Mouse (Mus musculus) stomach, embryonic 15.5 days (tissue): ENCODE results near the gene Serpina3m. TPM values are rescaled to one million over a fixed set of nuclear protein-coding genes. Genes with fewer than 3 reads are reported as not detected.
"Not testable (repeated sequence)": the region's sequence is repeated elsewhere in the genome, so short reads cannot be mapped to it uniquely, and the experiment has no call there.

Experiments
- ATAC-seq: fragments of 200-750 bp; cut with Nextera tagmentation; 2 replicates; pipeline ENCODE4 v1.8.0; 2017; ENCODE audit warnings: low read depth, moderate number of reproducible peaks, moderate TSS enrichment; ENCODE audit not compliant: insufficient read depth, low FRiP score
- H3K27ac ChIP-seq: fragments of 300-500 bp; sonication (generic); 2 replicates; pipeline ENCODE4 v1.5.1; 2015; ENCODE audit warnings: mild to moderate bottlenecking, inconsistent platforms
- H3K27me3 ChIP-seq: fragments of 300-500 bp; sonication (generic); replicated peaks from 2 replicates; pipeline ENCODE4 v1.6.1; 2015; ENCODE audit warnings: inconsistent platforms
- H3K36me3 ChIP-seq: fragments of 300-500 bp; sonication (generic); 2 replicates; pipeline ENCODE4 v1.6.1; 2015; ENCODE audit warnings: inconsistent platforms
- H3K4me1 ChIP-seq: fragments of 300-500 bp; sonication (generic); 2 replicates; pipeline ENCODE4 v1.6.1; 2015; ENCODE audit warnings: inconsistent platforms
- H3K4me2 ChIP-seq: fragments of 300-500 bp; sonication (generic); 2 replicates; pipeline ENCODE4 v1.6.1; 2015; ENCODE audit warnings: mild to moderate bottlenecking, inconsistent platforms
- H3K4me3 ChIP-seq: fragments of 300-500 bp; sonication (generic); replicated peaks from 2 replicates; pipeline ENCODE4 v1.5.1; 2015; ENCODE audit warnings: inconsistent platforms
- H3K9ac ChIP-seq: fragments of 300-500 bp; sonication (generic); 2 replicates; pipeline ENCODE4 v1.6.1; 2015; ENCODE audit warnings: inconsistent platforms
- H3K9me3 ChIP-seq: fragments of 300-500 bp; sonication (generic); 2 replicates; pipeline ENCODE4 v1.6.1; 2016; ENCODE audit warnings: inconsistent platforms
- WGBS: fragments of 180-500 bp; shearing (Covaris S2); methylation state at CpG from one replicate; pipeline ENCODE4 v1.1.7; 2015; 5-methylcytosine and 5-hydroxymethylcytosine counted together
- polyA plus RNA-seq: library from polyadenylated mRNA; unstranded; fragments of >200 nt; fragmentation: Nextera tagmentation; extraction: Ambion mirVana; gene quantifications from 2 replicates; pipeline ENCODE4 v1.2.1, GENCODE M21; 2015

Serpina3m gene
- polyA plus RNA-seq, result not detected in 2 replicates

DNA sequence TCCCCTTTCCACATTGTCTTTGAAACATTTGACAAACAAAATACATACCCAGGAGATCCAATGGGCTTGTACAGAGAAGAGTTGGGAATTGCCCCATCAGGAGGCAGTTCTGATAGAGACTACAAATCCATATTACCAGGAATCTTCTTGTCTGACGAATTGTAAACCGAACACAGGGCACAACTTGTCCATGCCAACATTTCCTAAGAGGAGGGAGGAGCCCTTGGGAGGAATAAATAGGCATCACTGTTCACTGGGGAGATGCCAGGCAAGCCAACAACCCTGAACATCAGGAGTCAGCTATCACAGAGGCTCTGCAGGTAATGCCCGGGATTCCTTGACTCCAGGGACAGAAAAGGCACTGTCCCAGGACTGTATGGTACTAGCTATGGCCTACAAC is at the start of gene Serpina3m, which contains the start of gene Serpina3k:
Gene Serpina3m (plus strand): TSS at position 261 of the 400 bp plus-strand sequence.
Gene Serpina3k (plus strand): TSS at position 261 of the 400 bp plus-strand sequence.
- not testable (repeated sequence) for H3K4me1 ChIP-seq, H3K9ac ChIP-seq, ATAC-seq, H3K4me3 ChIP-seq, H3K36me3 ChIP-seq, H3K9me3 ChIP-seq, H3K4me2 ChIP-seq, H3K27ac ChIP-seq, H3K27me3 ChIP-seq
- 78% methylated on average over 3 of the region's 3 CpGs for WGBS

DNA sequence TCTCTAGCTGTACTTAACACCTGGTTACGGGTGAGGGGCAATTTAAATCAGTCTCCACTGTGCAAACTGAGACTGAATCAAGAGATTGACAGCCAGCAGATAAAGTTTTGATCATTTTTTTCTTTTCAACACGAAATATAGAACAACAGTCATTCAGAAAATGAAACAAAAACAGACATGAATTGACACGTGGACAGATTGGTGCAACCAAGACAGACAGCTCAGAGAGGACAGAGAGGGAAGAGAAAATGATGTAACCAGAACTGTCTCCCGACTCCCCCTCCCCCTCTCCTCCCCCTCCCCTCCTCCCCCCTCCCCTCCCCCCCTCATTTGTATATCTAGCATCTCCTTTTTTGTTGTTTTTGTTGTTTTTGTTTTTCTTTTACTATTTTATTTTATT is 48.4 kb upstream of the Serpina3m start:
- no peak overlapping the region for H3K4me3 ChIP-seq
- 29% methylated on average over 4 of the region's 4 CpGs for WGBS
- H3K4me1 ChIP-seq, result no peaks in the 10 kb centered on the region
- no peaks in the 10 kb centered on the region for H3K27me3 ChIP-seq
- ATAC-seq, result no peak
- H3K9me3 ChIP-seq, result no peaks in the 10 kb centered on the region
- no peak overlapping the region for H3K27ac ChIP-seq
- no peak overlapping the region for H3K9ac ChIP-seq
- H3K4me2 ChIP-seq, result no peak overlapping the region
- H3K36me3 ChIP-seq, result no peaks in the 10 kb centered on the region

DNA sequence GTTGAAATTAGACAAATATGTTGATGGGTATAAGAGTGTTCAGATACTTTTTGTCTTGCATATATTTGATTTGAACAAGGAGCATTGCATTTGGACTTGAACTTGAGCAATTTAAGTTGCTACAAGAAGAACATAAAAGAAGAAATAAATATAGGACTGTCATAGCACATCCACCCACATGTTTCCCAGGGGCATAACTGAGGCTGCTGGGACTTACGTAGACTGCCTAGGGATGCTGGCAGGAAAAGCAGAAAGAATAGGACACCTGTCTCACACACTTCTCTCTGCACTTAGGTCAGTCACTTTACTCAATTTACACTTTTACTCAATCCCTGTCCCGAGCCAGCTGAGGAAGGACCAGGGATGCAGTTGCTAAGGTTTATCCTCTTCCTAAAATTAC is 44.3 kb upstream of the Serpina3m start:
- no peak overlapping the region for H3K9ac ChIP-seq
- WGBS, result 81% methylated on average over 2 of the region's 2 CpGs
- H3K9me3 ChIP-seq, result no peaks in the 10 kb centered on the region
- no peak overlapping the region for H3K27ac ChIP-seq
- H3K4me3 ChIP-seq, result no peak overlapping the region
- H3K36me3 ChIP-seq, result no peaks in the 10 kb centered on the region
- no peak for ATAC-seq
- no peaks in the 10 kb centered on the region for H3K27me3 ChIP-seq
- no peak overlapping the region for H3K4me2 ChIP-seq
- H3K4me1 ChIP-seq, result no peaks in the 10 kb centered on the region

DNA sequence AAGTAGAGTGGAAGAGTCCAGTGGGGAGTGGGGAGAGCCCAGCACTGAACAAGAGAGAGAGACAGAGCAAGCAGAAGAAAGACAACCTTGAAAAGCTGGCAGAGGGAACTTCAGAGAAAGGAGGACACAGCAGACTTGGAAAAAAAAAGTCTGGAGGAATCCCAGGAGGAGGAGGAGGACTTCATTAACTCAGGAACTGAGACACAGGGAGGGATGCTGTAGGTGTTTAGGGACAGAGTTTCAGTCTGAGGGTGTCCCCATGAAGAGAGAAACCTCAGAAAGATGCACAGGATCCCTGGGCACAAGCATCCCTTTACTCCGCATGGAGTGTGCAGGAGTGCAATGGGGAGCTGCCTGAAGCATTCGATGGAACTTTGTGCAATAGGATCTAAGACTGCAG is 40.2 kb upstream of the Serpina3m start:
- 92% methylated on average over 2 of the region's 2 CpGs for WGBS

DNA sequence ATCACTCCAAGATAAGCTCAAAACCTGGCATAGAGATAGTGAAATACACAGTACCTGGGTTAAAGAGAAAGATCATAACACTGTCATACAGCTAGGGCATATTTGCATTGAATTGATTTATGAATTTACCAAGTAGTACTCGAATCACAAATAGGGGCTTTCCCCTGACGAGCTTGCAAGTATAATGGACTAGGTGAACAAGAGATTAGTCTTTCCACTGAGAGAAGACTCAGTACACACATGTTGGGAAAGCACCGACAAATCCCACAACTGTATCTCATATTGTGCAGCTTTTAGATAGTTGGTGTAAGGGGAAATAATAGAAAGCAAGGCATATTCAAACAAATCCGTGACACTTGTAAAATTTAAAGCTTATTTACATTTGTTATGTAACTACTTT is 32.3 kb upstream of the Serpina3m start:
- Histone ChIP-seq H3K9me3 (no peaks in the 10 kb centered on the region), H3K4me3 (no peak overlapping the region), H3K27me3 (no peaks in the 10 kb centered on the region), H3K27ac (no peak overlapping the region), H3K9ac (no peak overlapping the region), H3K4me2 (no peak overlapping the region), H3K4me1 (no peaks in the 10 kb centered on the region), H3K36me3 (no peaks in the 10 kb centered on the region)
- no peak for ATAC-seq
- WGBS, result 62% methylated on average over 4 of the region's 4 CpGs

More for the DNA sequence above, 40.2 kb upstream of the Serpina3m start:
- H3K27ac ChIP-seq, result no peak overlapping the region
- no peak for ATAC-seq
- H3K27me3 ChIP-seq, result no peaks in the 10 kb centered on the region
- H3K9ac ChIP-seq, result no peak overlapping the region
- no peaks in the 10 kb centered on the region for H3K36me3 ChIP-seq
- H3K4me1 ChIP-seq, result no peaks in the 10 kb centered on the region
- no peak overlapping the region for H3K4me2 ChIP-seq
- H3K9me3 ChIP-seq, result no peaks in the 10 kb centered on the region
- no peak overlapping the region for H3K4me3 ChIP-seq

DNA sequence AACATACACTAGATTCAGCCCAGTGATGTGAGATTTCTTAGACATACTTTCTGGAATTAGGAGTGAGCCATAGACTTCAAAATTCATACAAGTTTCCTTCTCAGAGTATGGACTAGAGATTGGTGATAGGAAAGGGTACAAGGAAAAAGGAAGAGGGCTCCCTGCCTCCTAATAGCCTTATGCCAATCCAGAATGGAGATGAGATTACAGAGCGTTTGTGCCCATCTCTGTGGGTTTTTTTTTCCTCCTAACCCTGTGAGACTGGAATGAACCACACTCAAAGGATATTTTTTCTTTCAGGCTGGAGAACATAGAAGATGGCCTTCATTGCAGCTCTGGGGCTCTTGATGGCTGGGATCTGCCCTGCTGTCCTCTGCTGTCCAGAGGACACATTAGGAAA is 24.0 kb upstream of the Serpina3m start, which contains the start of gene Serpina3j:
Gene Serpina3j (plus strand): TSS at position 301 of the 400 bp plus-strand sequence.
- H3K9me3 ChIP-seq, result no peaks in the 10 kb centered on the region
- WGBS, result 69% methylated on average over 1 of the region's 1 CpGs
- no peak for ATAC-seq
- no peaks in the 10 kb centered on the region for H3K27me3 ChIP-seq
- H3K4me1 ChIP-seq, result no peaks in the 10 kb centered on the region
- H3K4me3 ChIP-seq, result no peak within 1 kb of the TSS
- no peak within 1 kb of the TSS for H3K4me2 ChIP-seq
- H3K9ac ChIP-seq, result no peak within 1 kb of the TSS
- H3K27ac ChIP-seq, result no peak within 1 kb of the TSS
- no peaks in the 10 kb centered on the region for H3K36me3 ChIP-seq

DNA sequence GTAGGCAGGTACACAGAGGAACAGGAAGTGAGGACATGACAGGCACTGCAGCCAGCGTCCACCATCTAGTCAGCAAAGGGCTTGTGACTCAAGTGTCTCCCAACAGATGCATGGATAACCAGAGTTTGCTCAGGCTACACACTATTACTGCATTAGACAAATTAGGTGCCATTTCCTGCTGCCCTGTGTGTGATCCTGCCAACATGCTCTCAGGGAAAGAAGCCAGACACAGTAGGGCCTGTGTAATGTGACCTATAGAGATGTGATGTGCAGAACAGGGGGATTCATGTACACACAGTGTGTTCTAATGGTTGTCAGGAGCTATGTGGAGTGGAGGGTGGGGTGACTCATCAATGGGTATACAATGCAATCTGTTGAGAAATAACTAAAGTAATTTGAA is 15.8 kb upstream of the Serpina3m start:
- no peaks in the 10 kb centered on the region for H3K27me3 ChIP-seq
- ATAC-seq, result no peak
- H3K4me1 ChIP-seq, result no peaks in the 10 kb centered on the region
- H3K4me2 ChIP-seq, result no peak overlapping the region
- no peak overlapping the region for H3K9ac ChIP-seq
- WGBS, result 63% methylated on average over 1 of the region's 1 CpGs
- no peak overlapping the region for H3K27ac ChIP-seq
- no peaks in the 10 kb centered on the region for H3K36me3 ChIP-seq
- H3K9me3 ChIP-seq, result no peaks in the 10 kb centered on the region
- H3K4me3 ChIP-seq, result no peak overlapping the region

DNA sequence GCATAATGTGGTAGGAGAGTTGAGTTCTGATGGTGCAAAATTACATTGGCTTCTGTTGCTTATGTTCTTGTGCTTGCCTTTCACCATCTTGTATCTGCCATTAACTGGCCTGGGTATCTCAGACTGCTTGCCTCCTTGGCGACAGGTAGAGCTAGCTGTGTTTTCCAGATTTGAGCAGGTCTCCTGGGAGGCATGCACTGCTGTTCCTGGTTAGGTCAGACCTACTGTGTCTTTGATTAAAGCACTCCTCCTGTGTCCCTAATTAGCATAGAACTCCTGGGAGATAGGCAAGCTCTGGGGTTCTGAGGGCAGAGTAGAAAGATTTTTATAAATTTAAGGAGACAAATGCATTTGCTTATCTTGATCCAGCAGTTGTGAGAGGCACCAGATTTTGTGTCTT is 6.6 kb upstream of the Serpina3m start:
- no peaks in the 10 kb centered on the region for H3K27me3 ChIP-seq
- no peak overlapping the region for H3K4me3 ChIP-seq
- H3K27ac ChIP-seq, result no peak overlapping the region
- no peak overlapping the region for H3K9ac ChIP-seq
- no peaks in the 10 kb centered on the region for H3K36me3 ChIP-seq
- WGBS, result 55% methylated on average over 1 of the region's 1 CpGs
- H3K9me3 ChIP-seq, result no peaks in the 10 kb centered on the region
- H3K4me1 ChIP-seq, result no peaks in the 10 kb centered on the region
- no peak for ATAC-seq
- H3K4me2 ChIP-seq, result no peak overlapping the region

DNA sequence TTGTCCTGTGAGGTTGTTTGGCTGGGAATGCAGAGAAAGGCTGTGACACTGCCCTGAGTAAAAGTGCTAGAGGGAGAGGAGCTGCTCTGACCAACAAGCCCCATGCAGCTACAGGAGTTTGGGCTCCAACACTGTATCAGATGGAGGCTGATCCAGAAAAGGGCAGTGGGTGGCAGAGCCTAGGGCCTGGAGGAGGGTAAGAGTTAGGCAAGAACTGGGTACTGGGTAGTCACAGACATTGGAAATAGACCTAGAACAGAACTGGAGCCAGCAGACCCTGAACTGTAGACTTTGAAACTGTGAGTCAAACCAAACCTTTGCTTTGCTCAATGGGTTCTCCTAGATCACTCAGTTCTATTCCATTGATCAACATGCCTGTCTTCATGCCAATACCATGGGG is 1.4 kb upstream of the Serpina3m start:
- not testable (repeated sequence) for H3K27ac ChIP-seq, ATAC-seq, H3K9ac ChIP-seq, H3K4me2 ChIP-seq, H3K27me3 ChIP-seq, H3K4me1 ChIP-seq, H3K9me3 ChIP-seq, H3K36me3 ChIP-seq, H3K4me3 ChIP-seq

DNA sequence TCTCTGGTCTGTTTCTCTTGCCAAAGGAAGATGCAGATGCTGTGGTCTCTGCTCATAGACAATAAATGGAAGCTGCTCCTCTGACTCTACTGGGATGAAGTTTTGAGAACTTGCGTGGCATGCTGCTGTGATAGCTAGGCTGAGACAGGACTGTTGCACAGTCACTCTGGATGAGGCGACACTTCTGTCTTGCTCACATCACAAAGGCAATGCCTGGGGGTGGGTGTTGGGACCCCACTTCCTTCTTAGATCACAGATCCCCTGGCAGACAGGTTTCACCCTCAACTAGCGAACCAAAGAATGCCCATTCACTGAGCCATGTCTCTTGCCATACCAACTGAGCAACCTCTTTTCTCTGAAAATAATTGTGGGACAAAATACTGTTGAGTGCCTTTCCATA is 419 bp downstream of the Serpina3m start:
- Histone ChIP-seq H3K27ac (no peak overlapping the region), H3K27me3 (no peaks in the 10 kb centered on the region), H3K36me3 (no peaks in the 10 kb centered on the region), H3K9me3 (no peaks in the 10 kb centered on the region), H3K4me2 (no peak overlapping the region), H3K4me1 (no peaks in the 10 kb centered on the region), H3K9ac (no peak overlapping the region), H3K4me3 (no peak overlapping the region)
- no peak for ATAC-seq
- WGBS, result 87% methylated on average over 3 of the region's 3 CpGs

DNA sequence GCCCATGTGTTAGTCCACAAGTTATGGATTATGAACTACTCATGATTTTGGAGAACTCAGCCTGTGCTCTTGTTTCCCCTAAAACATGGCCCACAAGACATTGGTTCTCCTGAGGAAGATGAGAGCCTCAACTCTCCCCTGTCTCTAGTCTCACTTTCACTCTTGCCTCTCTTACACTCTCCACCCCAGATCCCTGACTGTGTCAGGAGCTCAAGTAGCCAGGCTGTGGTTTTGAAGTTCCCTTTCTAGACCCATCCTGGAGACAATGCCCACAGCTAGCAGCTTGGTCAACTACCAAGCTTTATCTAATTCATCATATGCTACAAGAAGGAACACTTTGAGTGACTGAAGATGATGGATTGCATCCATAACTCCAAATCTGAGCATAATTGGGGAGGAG is 4.2 kb downstream of the Serpina3m start:
- not testable (repeated sequence) for H3K27me3 ChIP-seq, ATAC-seq, H3K9ac ChIP-seq, H3K4me2 ChIP-seq, H3K27ac ChIP-seq, H3K36me3 ChIP-seq, H3K9me3 ChIP-seq, H3K4me1 ChIP-seq, H3K4me3 ChIP-seq

DNA sequence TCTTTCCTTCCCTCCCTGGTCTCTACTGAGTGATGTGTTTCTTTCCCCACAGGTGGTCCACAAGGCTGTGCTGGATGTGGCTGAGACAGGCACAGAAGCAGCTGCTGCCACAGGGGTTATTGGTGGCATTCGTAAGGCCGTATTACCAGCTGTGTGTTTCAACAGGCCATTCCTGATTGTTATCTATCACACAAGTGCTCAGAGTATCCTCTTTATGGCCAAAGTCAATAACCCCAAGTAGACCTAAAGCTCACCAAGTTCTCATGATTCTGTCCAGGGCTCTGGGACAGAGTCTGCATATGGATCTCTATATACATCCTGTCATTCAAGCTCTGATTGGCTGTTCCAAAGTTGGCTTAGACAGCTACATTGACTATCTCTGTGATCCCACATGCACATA is 6.9 kb downstream of the Serpina3m start:
- no peak overlapping the region for H3K27ac ChIP-seq
- 86% methylated on average over 2 of the region's 2 CpGs for WGBS
- no peak overlapping the region for H3K4me3 ChIP-seq
- no peak overlapping the region for H3K9ac ChIP-seq
- no peaks in the 10 kb centered on the region for H3K36me3 ChIP-seq
- no peaks in the 10 kb centered on the region for H3K27me3 ChIP-seq
- no peaks in the 10 kb centered on the region for H3K9me3 ChIP-seq
- no peaks in the 10 kb centered on the region for H3K4me1 ChIP-seq
- ATAC-seq, result no peak
- no peak overlapping the region for H3K4me2 ChIP-seq

DNA sequence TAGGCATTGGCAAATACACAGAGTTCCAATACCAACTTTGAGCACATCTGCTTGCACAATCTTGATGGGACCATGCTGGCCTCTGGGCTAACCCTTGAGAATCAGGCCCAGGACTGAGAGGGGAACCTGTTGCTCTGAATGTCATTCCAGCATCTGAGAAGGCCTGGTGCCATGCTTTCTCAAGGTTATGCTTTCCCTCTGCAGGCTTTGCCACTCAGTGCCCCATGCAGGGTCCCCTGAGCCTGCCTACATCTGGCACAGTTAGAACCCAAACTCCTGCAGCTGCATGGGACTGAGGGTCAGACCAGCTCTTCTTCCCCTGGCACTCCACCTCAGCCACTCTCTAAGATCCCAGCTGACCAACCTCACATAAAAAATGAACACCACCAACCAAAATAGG is 7.4 kb downstream of the Serpina3m start:
- H3K4me3 ChIP-seq, result no peak overlapping the region
- no peaks in the 10 kb centered on the region for H3K36me3 ChIP-seq
- no peaks in the 10 kb centered on the region for H3K27me3 ChIP-seq
- H3K9me3 ChIP-seq, result no peaks in the 10 kb centered on the region
- no peak overlapping the region for H3K27ac ChIP-seq
- no peak overlapping the region for H3K4me2 ChIP-seq
- H3K9ac ChIP-seq, result no peak overlapping the region
- H3K4me1 ChIP-seq, result no peaks in the 10 kb centered on the region
- ATAC-seq, result no peak
